Mouse (Mus musculus): ENCODE results near the gene Dnah2.

DNA sequence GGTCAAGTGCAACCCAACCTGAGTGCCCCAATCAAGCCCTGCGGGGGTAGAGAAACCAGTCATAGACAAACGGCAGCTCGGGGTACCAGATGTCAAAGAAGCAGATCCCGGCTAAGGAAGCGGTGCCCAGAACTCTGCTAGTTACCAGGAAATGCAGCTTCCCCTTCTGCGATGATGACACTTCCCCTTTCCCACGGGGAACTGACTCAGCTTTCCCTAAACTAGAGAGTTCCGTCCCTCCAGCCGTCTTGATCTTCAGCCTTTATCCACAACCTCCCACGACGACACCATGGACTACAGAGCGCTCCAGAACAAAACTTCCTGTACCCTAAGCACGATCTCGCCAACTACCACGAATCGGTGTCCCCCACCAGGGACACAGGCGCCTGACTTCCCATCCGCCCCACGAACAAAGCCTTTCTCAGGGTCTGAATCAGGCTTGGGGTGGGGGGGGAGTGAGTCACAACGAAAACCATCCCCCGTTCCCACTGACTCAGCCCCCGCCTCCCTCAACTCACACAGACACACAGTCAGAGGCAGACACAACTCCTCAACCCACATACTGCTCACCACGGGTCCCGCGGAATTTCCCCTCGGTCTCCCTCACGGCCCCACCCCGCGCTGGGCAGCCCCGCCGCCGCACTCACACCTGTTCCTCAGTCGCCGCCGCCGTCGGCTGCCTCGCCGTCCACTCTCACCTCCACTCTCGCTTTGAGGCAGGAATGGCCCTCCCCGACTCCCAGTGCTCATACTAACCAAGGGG lies 138.4 kb downstream of the Dnah2 start:
- TF ChIP-seq POLR2A (IDR thresholded peaks at IDR 0.05; ENCODE audit: borderline replicate concordance, extremely low read depth, low read depth, low read length) (peak; percentile 32; the same call in 1 of the 2 replicates), CTCF (IDR thresholded peaks at IDR 0.05; ENCODE audit: insufficient read depth, low read length) (no peak)
